Mouse (Mus musculus) gastrocnemius, adult 18-20 months (tissue): ENCODE measurements around the gene Slc24a3. TPM values are rescaled to one million over a fixed set of nuclear protein-coding genes. Genes with fewer than 3 reads are reported as not detected.

Experiments used
- DNase-seq: peaks from one replicate; pipeline ENCODE4 v3.0.0; 2021; ENCODE audit warnings: low spot score
- total RNA-seq, 2 experiments: library from RNA; stranded (reverse); gene quantifications; 2 replicates each; pipeline ENCODE4 v1.2.3; 2021

Gene Slc24a3
- total RNA-seq, 2 experiments from 2014 or later, result 0.89 to 1.4 TPM

DNA sequence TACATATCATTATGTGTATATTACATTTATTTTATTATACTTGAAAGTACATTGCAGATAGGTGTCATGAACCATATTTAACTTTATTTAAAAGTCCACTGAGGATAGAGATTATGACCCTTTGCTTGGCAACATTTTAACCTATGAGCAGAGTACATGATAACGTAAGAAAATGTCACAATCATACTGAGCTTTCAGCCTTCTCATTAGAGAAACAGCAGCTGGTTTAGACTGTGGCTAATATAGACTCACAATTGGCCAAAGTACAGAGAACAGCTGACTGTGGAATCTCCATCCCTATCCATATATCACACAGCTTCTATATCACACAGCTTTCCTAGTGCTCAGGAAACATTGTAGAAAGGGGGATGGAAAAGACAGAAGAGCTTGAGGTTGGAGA lies 111.8 kb downstream of the Slc24a3 start:
- DNase-seq, result no peak

DNA sequence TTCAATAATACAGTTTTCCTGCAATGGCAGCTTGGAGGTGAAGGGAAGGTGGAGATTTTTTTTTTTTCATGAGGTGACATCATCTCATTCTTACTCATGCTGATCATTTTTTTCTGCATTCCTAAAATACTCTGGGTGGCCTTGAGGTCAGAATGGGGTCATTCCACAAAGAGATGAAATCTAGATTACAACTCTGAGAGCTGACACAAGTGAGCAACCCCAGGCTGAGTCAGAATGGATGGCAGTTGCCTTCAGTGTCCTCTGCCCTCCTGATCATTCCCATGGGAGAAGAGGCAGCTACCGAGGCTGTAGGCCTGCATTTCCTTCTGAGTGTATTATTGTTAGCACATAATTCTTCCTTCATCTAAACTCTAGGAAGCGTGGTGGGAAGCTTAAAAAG lies 116.2 kb downstream of the Slc24a3 start:
- DNase-seq, result no peak

DNA sequence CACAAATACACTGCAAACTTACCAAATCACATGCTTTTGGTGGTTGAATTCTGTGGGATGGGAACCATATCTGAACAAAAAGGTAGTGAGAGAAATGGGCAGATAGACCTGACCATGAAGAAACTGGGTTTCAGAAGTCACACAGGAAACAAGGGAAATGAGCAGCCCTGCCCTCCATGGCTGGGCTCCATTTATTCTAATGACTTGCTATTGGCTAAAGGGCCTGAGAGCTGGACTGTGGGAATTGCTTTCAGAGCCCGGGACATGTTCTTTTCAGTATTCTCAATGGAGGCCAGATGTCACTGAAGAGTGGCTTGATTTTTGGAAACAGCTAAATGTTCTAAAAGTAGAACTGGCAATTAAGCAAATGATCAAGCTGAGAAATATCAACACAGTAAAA lies 120.9 kb downstream of the Slc24a3 start:
- peak; percentile 39 for DNase-seq

GRCm38 (mm10) chr2:145291473-145291872 lies 123.9 kb downstream of the Slc24a3 start:
- DNase-seq, result peak; percentile 9

GRCm38 (mm10) chr2:145292196-145292595 lies 124.6 kb downstream of the Slc24a3 start:
- no peak for DNase-seq

DNA sequence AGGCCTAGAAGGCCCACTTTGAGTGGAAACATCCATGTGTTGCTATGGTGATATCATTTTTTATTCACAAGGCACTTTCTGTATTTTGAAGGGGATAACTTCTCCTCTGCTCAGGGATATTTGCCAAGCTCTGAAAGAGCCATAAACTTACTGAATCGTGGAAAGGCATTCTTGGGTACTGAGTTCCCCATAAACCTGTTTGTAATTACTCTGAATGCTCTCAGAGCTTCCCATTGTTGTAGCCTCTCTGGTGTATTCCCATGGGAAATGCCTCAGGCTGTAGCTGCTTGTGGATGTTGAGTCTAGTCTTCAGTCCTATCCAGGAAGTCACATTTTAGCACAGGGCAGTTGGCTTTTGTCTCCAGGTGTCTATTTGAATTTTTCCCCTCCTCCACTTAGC lies 125.3 kb downstream of the Slc24a3 start:
- no peak for DNase-seq

DNA sequence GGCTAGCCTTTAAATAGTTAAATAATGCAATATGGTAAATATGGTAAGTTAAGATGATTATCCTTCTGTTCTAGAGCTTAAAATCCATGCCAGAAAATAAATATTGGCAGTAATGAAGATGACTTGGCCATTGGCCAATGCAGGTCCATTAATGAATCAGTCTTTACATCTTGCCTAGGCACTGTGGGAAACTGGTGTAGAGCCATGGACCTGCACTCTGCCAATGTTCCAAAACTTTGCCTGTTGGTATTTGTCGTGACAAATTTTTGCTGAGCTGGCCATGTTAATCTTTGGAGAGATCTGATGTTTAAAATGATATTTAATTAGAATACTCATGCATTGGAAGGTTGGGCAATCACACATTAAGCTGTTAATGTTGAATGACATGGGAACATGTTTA lies 129.4 kb downstream of the Slc24a3 start:
- DNase-seq, result no peak

GRCm38 (mm10) chr2:145299914-145300699 lies 132.6 kb downstream of the Slc24a3 start:
- DNase-seq, result no peak

- no peak for DNase-seq
Observed at GRCm38 (mm10) chr2:145307231-145307883, 139.8 kb downstream of the Slc24a3 start.

DNA sequence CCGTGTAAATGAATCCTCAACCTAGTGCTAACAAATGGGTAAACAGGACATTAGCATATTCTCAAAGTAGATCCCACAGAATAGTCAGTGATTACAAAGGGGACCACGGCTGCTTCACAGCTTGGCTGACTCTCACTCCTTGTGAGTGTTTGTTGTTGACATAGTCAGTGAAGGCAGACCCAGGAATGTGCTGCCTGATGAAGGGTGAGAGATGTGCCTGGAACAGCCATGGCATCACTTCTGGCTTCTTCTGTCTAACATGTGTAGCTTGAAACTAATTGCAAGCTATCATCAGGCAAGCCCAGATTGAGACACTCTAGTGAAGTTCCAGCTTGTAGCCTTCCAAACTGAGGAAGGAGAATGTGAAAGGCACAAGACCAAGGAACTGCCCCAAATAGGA lies 151.4 kb downstream of the Slc24a3 start:
- DNase-seq, result no peak

DNA sequence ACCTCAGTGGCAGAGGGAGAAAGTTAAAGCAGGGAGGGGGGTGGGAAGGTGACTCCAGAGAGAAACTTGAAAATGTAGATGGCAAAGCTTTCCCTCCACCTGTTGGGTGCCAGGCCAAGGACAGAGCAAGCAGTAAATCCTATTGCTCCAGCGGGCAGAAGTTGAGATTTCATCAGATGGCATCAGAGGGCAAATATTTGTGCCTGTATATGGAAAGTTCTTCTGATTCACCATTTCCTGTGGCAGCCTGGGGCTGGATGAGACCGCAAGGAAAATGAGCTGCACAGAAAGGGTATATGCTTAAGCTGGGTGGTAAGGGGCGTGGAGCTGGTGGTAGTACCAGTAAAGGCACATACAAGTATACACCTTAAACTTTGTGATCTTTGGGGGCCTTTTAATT lies 153.7 kb downstream of the Slc24a3 start:
- DNase-seq, result no peak

- DNase-seq, result no peak
Observed at GRCm38 (mm10) chr2:145321755-145322154, 154.2 kb downstream of the Slc24a3 start.

GRCm38 (mm10) chr2:145324477-145324876 lies 156.9 kb downstream of the Slc24a3 start:
- DNase-seq, result no peak

DNA sequence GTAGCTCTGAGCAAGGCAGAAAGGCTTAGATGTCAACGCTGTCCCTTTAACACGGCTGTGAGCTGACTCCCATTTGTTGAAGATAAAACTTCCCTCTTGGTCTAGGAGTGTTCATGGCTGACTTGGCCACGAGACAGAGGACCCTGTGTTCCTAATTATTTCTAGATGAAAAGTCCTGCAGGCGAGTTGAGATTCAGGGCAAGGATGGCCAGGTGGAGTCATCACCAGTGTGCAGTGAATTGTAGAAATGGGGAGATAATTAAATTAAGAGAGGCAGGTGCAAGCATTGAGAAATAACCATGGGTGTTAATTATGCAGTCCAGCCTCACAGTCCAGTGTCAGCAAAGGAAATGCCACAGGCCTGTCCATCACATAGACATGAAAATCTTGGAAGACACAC lies 158.3 kb downstream of the Slc24a3 start:
- no peak for DNase-seq

DNA sequence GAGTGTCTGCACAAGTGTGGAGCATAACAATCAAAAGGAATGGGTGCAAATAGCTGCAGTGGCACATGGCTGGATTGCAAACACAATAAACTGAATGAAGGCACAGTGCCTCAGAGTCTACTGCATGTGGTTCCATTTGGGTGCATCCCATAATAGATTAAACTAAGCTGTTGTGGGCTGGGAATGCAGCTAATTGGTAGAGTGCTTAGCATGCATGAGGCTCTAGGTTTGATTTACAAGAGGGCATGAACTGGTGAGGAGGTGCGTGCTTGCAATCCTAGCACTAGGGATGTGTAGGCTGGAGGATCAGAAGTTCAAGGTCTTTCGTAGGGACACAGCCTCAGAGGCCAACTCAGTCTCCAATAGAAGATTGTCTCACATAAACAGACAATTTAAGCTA lies 159.0 kb downstream of the Slc24a3 start:
- no peak for DNase-seq

- peak; percentile 19 for DNase-seq
Observed at GRCm38 (mm10) chr2:145329756-145330155, 162.2 kb downstream of the Slc24a3 start.

DNA sequence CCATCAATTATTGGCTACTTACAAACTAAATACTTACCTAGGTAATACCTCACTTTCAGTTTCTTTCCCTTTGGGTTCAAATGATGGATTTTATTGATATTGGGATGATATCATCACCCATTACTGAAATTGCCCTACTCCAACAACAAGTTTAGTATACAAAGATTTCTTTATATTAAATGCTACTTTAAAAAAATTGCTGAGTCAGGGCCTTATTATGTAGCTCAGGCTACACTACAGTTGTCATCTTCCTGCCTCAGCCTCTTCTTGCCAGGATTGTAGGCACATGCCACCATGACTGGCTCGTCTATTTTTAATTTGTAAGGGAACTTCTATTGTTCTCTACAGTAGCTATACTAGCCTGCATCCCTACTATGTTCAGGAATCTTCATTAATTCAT lies 164.0 kb downstream of the Slc24a3 start:
- DNase-seq, result no peak

- no peak for DNase-seq
Observed at GRCm38 (mm10) chr2:145333466-145333865, 165.9 kb downstream of the Slc24a3 start.

DNA sequence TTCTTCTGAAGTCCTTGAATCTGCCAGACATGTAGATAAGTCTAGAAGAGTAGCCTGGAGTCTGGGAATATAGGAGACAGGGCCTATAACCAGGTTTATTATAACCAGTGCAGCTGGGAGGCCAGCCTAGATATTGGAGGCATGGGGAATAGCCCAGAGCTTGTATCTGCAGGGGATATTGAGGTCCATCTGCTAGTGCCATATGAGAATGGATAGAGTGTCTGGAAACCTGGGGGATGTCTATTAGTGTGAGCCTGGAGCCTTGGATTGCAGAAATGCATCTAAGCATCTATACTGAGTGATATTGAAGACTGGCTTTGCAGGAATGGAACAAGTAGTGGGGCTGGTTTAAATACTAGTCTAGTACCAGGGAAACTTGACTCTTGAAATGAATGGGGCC lies 168.9 kb downstream of the Slc24a3 start:
- DNase-seq, result no peak

GRCm38 (mm10) chr2:145340816-145341215 lies 173.3 kb downstream of the Slc24a3 start:
- DNase-seq, result no peak

GRCm38 (mm10) chr2:145342956-145343355 lies 175.4 kb downstream of the Slc24a3 start:
- DNase-seq, result no peak

GRCm38 (mm10) chr2:145344521-145344920 lies 177.0 kb downstream of the Slc24a3 start:
- no peak for DNase-seq

DNA sequence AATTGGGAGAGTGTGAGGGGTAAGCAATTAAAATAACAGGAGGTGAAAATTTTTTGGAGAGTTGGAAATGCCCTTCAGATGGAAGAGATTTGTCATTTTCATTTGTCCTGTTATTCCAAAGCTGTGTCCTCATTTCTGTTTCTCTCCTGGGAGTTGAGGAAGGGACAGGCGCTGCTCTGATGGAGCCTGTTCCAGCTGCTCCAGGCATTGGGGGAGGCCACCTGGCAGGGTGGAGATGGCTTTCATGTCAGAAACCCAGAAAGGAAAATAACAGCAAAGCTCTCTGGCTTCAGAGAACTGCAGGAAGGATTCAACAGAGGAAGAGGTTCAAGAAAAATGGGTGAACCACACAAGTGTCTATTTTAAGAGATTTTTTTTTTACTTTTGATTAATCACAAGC lies 186.2 kb downstream of the Slc24a3 start:
- DNase-seq, result no peak
